Mouse (Mus musculus) neural tube, embryonic 11.5 days (tissue): Measurements from ENCODE around the gene Ankrd40. TPM values are rescaled to one million over a fixed set of nuclear protein-coding genes. Genes with fewer than 3 reads are reported as not detected.
A peak's percentile ranks its signal among the peaks of the same experiment; 100 is the strongest.

ENCODE experiments used
- ATAC-seq: fragments of 200-750 bp; cut with Nextera tagmentation; 2 replicates; pipeline ENCODE4 v1.8.0; 2017; ENCODE audit warnings: moderate number of reproducible peaks, mild to moderate bottlenecking, moderate TSS enrichment, moderate library complexity; ENCODE audit not compliant: insufficient read depth, low FRiP score, low TSS enrichment
- DNase-seq: peaks from one replicate; pipeline ENCODE4 v3.0.0-alpha.2; 2015; ENCODE audit warnings: low spot score
- H3K27ac ChIP-seq: fragments of 300-500 bp; sonication (generic); 2 replicates; pipeline ENCODE4 v1.5.1; 2014; ENCODE audit warnings: low read depth, mild to moderate bottlenecking, low read length
- H3K27me3 ChIP-seq: fragments of 300-500 bp; sonication (generic); 2 replicates; pipeline ENCODE4 v1.6.1; 2014; ENCODE audit warnings: mild to moderate bottlenecking, low read length, mixed read lengths; ENCODE audit not compliant: control insufficient read depth, insufficient read depth
- H3K36me3 ChIP-seq: fragments of 300-500 bp; sonication (generic); 2 replicates; pipeline ENCODE4 v1.6.1; 2014; ENCODE audit warnings: mild to moderate bottlenecking, low read length, moderate library complexity, mixed read lengths; ENCODE audit not compliant: control insufficient read depth, insufficient read depth
- H3K4me1 ChIP-seq: fragments of 300-500 bp; sonication (generic); 2 replicates; pipeline ENCODE4 v1.6.1; 2014; ENCODE audit warnings: low read length, mixed read lengths; ENCODE audit not compliant: control insufficient read depth, insufficient read depth
- H3K4me2 ChIP-seq: fragments of 300-500 bp; sonication (generic); 2 replicates; pipeline ENCODE4 v1.6.1; 2014; ENCODE audit warnings: low read depth, mild to moderate bottlenecking, moderate library complexity
- H3K4me3 ChIP-seq: fragments of 300-500 bp; sonication (generic); 2 replicates; pipeline ENCODE4 v1.5.1; 2014; ENCODE audit warnings: low read depth, low read length
- H3K9ac ChIP-seq: fragments of 300-500 bp; sonication (generic); 2 replicates; pipeline ENCODE4 v1.6.1; 2014; ENCODE audit warnings: mild to moderate bottlenecking, low read length
- H3K9me3 ChIP-seq: fragments of 300-500 bp; sonication (generic); 2 replicates; pipeline ENCODE4 v1.6.1; 2016; ENCODE audit warnings: low read length; ENCODE audit not compliant: control insufficient read depth
- WGBS: fragments of 180-500 bp; shearing (Covaris S2); extraction: QIAGEN DNeasy Blood & Tissue Kit; methylation state at CpG from one replicate; pipeline ENCODE4 v1.1.7; 2014; 5-methylcytosine and 5-hydroxymethylcytosine counted together
- polyA plus RNA-seq: library from polyadenylated mRNA; unstranded; fragments of >200 nt; fragmentation: Nextera tagmentation; extraction: Ambion mirVana; gene quantifications from 2 replicates; pipeline ENCODE4 v1.2.1, GENCODE M21; 2014

Ankrd40 gene
- polyA plus RNA-seq, 1 experiment from 2014 or later: 22.9 TPM

GRCm38 (mm10) chr11:94320969-94321930 is 6.6 kb upstream of the Ankrd40 start:
- DNase-seq: no peak

DNA sequence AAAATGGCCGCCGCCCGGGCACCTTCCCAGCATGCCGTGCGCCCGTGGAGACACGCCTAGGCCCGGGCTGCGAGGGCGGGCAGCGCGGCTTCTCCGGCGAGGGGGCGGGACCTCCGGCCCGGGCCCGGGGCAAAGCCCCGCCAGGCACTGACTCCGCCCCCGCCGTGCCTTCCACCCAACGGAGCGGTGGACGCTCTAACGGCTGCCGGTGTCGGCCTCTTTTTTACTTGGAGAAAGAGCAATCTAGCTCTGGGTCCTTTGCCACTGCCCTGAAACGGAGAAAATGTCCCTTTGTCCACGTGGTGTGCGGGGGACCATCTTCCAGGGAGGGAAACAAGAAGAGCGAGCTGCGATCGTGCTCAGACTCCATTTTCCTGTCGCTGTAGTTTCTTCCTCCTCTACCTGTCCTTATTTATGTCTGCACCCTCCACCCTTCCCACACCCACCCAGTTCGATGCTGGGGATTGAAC is 5.8 kb upstream of the Ankrd40 start, which contains the start of gene Luc7l3:
TSS of gene Luc7l3 (minus strand) at position 58 of the 470 bp plus-strand sequence.
- Histone ChIP-seq H3K36me3 (peaks cover 2% of the 10 kb centered on the region; the same call in 1 of the 2 replicates), H3K4me3 (peak within 1 kb of the TSS; percentile 94), H3K27ac (peak within 1 kb of the TSS; percentile 88), H3K9ac (peak within 1 kb of the TSS; percentile 80), H3K27me3 (no peaks in the 10 kb centered on the region), H3K9me3 (no peaks in the 10 kb centered on the region), H3K4me1 (peaks cover 10% of the 10 kb centered on the region; the same call in 1 of the 2 replicates), H3K4me2 (peak within 1 kb of the TSS; percentile 88)
- peak; percentile 97 for DNase-seq
- peak; percentile 92 for ATAC-seq
- under 1% methylated on average over 36 of the region's 36 CpGs for WGBS

More at GRCm38 (mm10) chr11:94320969-94321930, 6.6 kb upstream of the Ankrd40 start:
- Histone ChIP-seq H3K4me3 (peak overlapping the region; percentile 94), H3K4me1 (peaks cover 3% of the 10 kb centered on the region; the same call in 1 of the 2 replicates), H3K4me2 (peak overlapping the region; percentile 88), H3K27me3 (no peaks in the 10 kb centered on the region), H3K9ac (peak overlapping the region; percentile 80), H3K9me3 (no peaks in the 10 kb centered on the region), H3K36me3 (peaks cover 2% of the 10 kb centered on the region; the same call in 1 of the 2 replicates), H3K27ac (peak overlapping the region; percentile 88)
- under 1% methylated on average over 64 of the region's 67 CpGs for WGBS
- ATAC-seq: peak; percentile 68

- peaks cover 2% of the 10 kb centered on the region; the same call in 1 of the 2 replicates for H3K36me3 ChIP-seq
- peaks cover 11% of the 10 kb centered on the region; the same call in 1 of the 2 replicates for H3K4me1 ChIP-seq
- ATAC-seq (no peak), DNase-seq (no peak)
- H3K9me3 ChIP-seq: no peaks in the 10 kb centered on the region
- no peak overlapping the region for H3K9ac ChIP-seq
- no peaks in the 10 kb centered on the region for H3K27me3 ChIP-seq
- H3K4me2 ChIP-seq: peak overlapping the region; percentile 52
- no peak overlapping the region for H3K27ac ChIP-seq
- WGBS: 40% methylated on average over 5 of the region's 5 CpGs
- H3K4me3 ChIP-seq: no peak overlapping the region
These were observed 5.2 kb upstream of the Ankrd40 start for GRCm38 (mm10) chr11:94322636-94323035.

DNA sequence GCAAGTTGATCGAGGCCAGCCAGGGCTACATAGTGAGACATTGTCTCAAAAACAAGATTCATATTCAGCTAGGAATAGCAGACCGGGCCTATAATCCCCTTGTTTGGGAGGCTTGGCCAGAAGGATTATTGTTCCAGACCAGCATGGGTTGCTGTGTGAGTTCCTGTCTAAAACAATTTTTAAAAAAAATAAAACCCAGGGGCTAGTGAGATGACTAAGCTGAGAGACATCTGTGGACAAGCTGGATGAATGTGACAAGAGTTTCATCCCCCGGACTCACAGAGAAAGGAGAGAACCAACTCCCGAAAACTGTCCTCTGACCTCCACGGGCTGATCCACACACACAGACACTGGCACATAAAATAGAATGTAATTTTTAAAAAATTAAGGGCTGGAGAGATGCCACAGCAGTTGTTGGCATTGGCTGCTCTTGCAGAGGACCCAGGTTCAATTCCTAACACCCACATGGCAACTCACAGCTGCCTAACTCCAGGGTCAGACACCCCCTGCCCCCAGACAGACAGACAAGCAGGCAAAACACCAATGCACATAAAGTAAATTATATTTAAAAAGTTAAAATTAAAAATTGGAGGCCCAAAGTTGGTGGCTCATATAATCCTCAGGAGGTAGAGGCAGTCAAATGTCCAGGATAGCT is 4.4 kb upstream of the Ankrd40 start:
- no peaks in the 10 kb centered on the region for H3K9me3 ChIP-seq
- DNase-seq (no peak), ATAC-seq (no peak)
- no peak overlapping the region for H3K27ac ChIP-seq
- no peaks in the 10 kb centered on the region for H3K27me3 ChIP-seq
- H3K4me1 ChIP-seq: peaks cover 11% of the 10 kb centered on the region; the same call in 1 of the 2 replicates
- H3K4me2 ChIP-seq: no peak overlapping the region
- no peak overlapping the region for H3K4me3 ChIP-seq
- 86% methylated on average over 5 of the region's 5 CpGs for WGBS
- peaks cover 2% of the 10 kb centered on the region; the same call in 1 of the 2 replicates for H3K36me3 ChIP-seq
- no peak overlapping the region for H3K9ac ChIP-seq

- H3K4me3 ChIP-seq: no peak overlapping the region
- ATAC-seq: no peak
These were observed 3.2 kb upstream of the Ankrd40 start for GRCm38 (mm10) chr11:94324618-94325017.

DNA sequence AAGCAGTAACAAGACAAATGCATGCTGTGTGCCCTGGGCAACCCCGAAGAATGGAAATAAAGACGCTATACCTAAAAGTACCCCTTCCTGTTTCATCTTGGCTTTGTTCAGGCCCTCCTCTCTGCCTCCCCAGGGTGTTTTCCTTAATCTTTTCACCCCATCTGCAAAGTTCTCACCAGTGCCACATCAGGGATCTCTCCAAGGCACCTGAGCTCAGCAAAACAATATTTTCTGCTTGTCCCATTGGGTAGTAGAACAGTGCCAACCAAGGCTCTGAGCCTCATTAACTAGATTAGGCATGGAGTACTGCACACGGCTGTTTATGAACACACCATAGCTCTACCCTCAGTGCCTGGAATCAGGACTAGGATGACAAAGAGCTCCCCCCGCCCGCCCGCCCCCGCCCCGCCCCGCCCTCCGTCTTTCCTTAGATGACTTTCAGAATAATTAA is 815 bp upstream of the Ankrd40 start:
- Histone ChIP-seq H3K27ac (peak overlapping the region; percentile 98), H3K27me3 (no peaks in the 10 kb centered on the region), H3K4me3 (peak overlapping the region; percentile 92), H3K4me2 (peak overlapping the region; percentile 57), H3K9ac (peak overlapping the region; percentile 61; the same call in 1 of the 2 replicates), H3K9me3 (no peaks in the 10 kb centered on the region), H3K4me1 (peaks cover 10% of the 10 kb centered on the region; the same call in 1 of the 2 replicates), H3K36me3 (no peaks in the 10 kb centered on the region)
- peak; percentile 62 for DNase-seq
- peak; percentile 83 for ATAC-seq
- 9% methylated on average over 10 of the region's 10 CpGs for WGBS

More at GRCm38 (mm10) chr11:94324618-94325017, 3.2 kb upstream of the Ankrd40 start:
- H3K9ac ChIP-seq: no peak overlapping the region
- H3K9me3 ChIP-seq: no peaks in the 10 kb centered on the region
- no peak overlapping the region for H3K27ac ChIP-seq
- peaks cover 13% of the 10 kb centered on the region; the same call in 1 of the 2 replicates for H3K4me1 ChIP-seq
- H3K4me2 ChIP-seq: no peak overlapping the region
- H3K36me3 ChIP-seq: no peaks in the 10 kb centered on the region
- no peaks in the 10 kb centered on the region for H3K27me3 ChIP-seq
- no peak for DNase-seq
- WGBS: 93% methylated on average over 5 of the region's 5 CpGs

- Histone ChIP-seq H3K4me2 (peak overlapping the region; percentile 57), H3K27ac (peak overlapping the region; percentile 98), H3K9me3 (no peaks in the 10 kb centered on the region), H3K36me3 (no peaks in the 10 kb centered on the region), H3K4me1 (peaks cover 10% of the 10 kb centered on the region; the same call in 1 of the 2 replicates), H3K9ac (peak overlapping the region; percentile 97), H3K4me3 (peak overlapping the region; percentile 92), H3K27me3 (no peaks in the 10 kb centered on the region)
- no peak for DNase-seq
- ATAC-seq: no peak
- WGBS: 1% methylated on average over 10 of the region's 10 CpGs
These were observed 834 bp downstream of the Ankrd40 start for GRCm38 (mm10) chr11:94328644-94329025.

DNA sequence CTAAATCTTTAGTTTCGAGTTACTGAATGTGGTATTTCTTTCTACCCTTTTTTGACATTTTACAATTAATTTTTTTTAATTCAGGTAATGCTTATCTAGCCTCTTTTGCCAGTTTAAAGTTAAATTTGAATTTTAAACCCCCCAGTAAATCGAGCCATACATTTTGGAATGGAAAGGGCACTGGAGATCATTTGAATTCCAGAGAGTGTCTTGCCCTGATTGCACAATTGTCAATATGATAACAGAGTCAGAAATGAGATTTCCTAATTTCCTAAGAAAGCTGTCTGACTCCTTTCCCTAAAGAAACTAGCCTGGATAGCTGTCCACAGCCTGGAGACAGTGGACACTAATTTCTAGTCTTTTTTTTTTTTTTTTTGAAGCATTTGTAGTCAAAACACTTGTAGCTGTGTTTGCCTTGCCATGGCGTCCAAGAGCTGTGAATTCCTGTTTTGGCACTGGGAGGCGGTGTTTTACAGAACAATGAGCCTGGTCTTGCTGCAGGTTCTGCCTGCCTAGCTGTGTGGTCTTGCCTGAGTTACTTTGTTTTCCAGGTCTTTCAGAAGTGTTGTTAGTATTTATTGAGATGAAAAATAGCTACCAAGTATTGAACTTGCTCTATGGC is 1.6 kb downstream of the Ankrd40 start:
- Histone ChIP-seq H3K27me3 (no peaks in the 10 kb centered on the region), H3K4me2 (no peak overlapping the region), H3K36me3 (peaks cover under 1% of the 10 kb centered on the region), H3K9ac (no peak overlapping the region), H3K27ac (no peak overlapping the region), H3K4me3 (no peak overlapping the region), H3K4me1 (peaks cover 10% of the 10 kb centered on the region; the same call in 1 of the 2 replicates), H3K9me3 (no peaks in the 10 kb centered on the region)
- DNase-seq: peak; percentile 36
- 58% methylated on average over 4 of the region's 4 CpGs for WGBS
- ATAC-seq: no peak
